8 mouse cellular contexts compared by ENCODE assay signal in genomic region chr12:67222221-67223025, GRCm38 (mm10). TPM values are rescaled to one million over a fixed set of nuclear protein-coding genes. Genes with fewer than 3 reads are reported as not detected.
DNase-seq lines count a peak whose midpoint lies in the region; ATAC-seq and TF ChIP-seq lines count a peak whose summit lies in the region.

Gene Mdga2, minus strand, starts transcription at chr12:67222549.

- H3K36me3 ChIP-seq in E14TG2a.4 (ENCODE audit: insufficient read depth, low read length): no peaks in the 10 kb centered on the region
- H3K36me3 ChIP-seq in heart, embryonic 14.5 days (ENCODE audit: control insufficient read depth, insufficient read depth, low read length): no peaks in the 10 kb centered on the region
- no peaks in the 10 kb centered on the region for H3K36me3 ChIP-seq in stomach, embryonic 15.5 days

- peak; percentile 4 for DNase-seq in WW6 (ENCODE audit: low read depth, low spot score)
- DNase-seq in embryo, embryonic 9.5 days (ENCODE audit: extremely low spot score): peak; percentile 67
- DNase-seq in layer of hippocampus, adult 9-11 months: peak; percentile 74
- DNase-seq in spleen, postnatal 36 days (ENCODE audit: low spot score in 2 of 2): no peak

- H3K9me3 ChIP-seq in E14TG2a.4 (ENCODE audit: low read length): no peaks in the 10 kb centered on the region
- H3K9me3 ChIP-seq in heart, embryonic 14.5 days (ENCODE audit: control insufficient read depth, low read length): no peaks in the 10 kb centered on the region
- H3K9me3 ChIP-seq in stomach, embryonic 15.5 days: no peaks in the 10 kb centered on the region

- peak within 1 kb of the TSS; percentile 99 for H3K4me2 ChIP-seq in heart, embryonic 14.5 days (ENCODE audit: low read length)
- H3K4me2 ChIP-seq in stomach, embryonic 15.5 days: peak within 1 kb of the TSS; percentile 96

- peak within 1 kb of the TSS; percentile 79 for H3K4me3 ChIP-seq in E14TG2a.4 (replicated peaks; ENCODE audit: low read length)
- H3K4me3 ChIP-seq in heart, embryonic 14.5 days (ENCODE audit: control insufficient read depth in 1 of 2, insufficient read depth in 1 of 2, low read depth in 1 of 2, low read length in 2 of 2): peak within 1 kb of the TSS; percentile 51 to 57
- H3K4me3 ChIP-seq in stomach, embryonic 15.5 days (replicated peaks): peak within 1 kb of the TSS; percentile 55

- ATAC-seq in heart, embryonic 14.5 days (ENCODE audit: insufficient number of reproducible peaks, insufficient read depth, low FRiP score, low read depth): peak; percentile 32; the same call in 1 of the 2 replicates
- ATAC-seq in megakaryocyte progenitor cell, adult 5-6 weeks (replicated peaks; ENCODE audit: poor library complexity): peak; percentile 43; the same call in 1 of the 2 replicates
- peak; percentile 61 for ATAC-seq in stomach, embryonic 15.5 days (ENCODE audit: insufficient read depth, low FRiP score, low read depth)

- no peak within 1 kb of the TSS for H3K27ac ChIP-seq in heart, embryonic 14.5 days (replicated peaks in 1 of 2; ENCODE audit: control insufficient read depth in 1 of 2, insufficient read depth in 1 of 2, low read depth in 2 of 2, low read length in 2 of 2)
- H3K27ac ChIP-seq in stomach, embryonic 15.5 days: no peak within 1 kb of the TSS

- peaks cover 69% of the 10 kb centered on the region for H3K27me3 ChIP-seq in E14TG2a.4 (ENCODE audit: insufficient read depth, low read length)
- peaks cover 51% of the 10 kb centered on the region for H3K27me3 ChIP-seq in heart, embryonic 14.5 days (ENCODE audit: control insufficient read depth, insufficient read depth, low read length)
- peaks cover 21% of the 10 kb centered on the region; the same call in 1 of the 2 replicates for H3K27me3 ChIP-seq in stomach, embryonic 15.5 days (replicated peaks)

- TF ChIP-seq CTCF in E14TG2a.4 (conservative IDR thresholded peaks at IDR 0.05; ENCODE audit: low read length): no peak

- under 1% methylated on average over 60 of the region's 61 CpGs for WGBS in heart, embryonic 14.5 days
- WGBS in stomach, embryonic 15.5 days: under 1% methylated on average over 60 of the region's 61 CpGs

- peaks cover 10% of the 10 kb centered on the region for H3K4me1 ChIP-seq in E14TG2a.4 (replicated peaks; ENCODE audit: low read depth, low read length)
- peaks cover 4 to 12% of the 10 kb centered on the region in 2 experiments; a peak in 3 of 4 replicates for H3K4me1 ChIP-seq in heart, embryonic 14.5 days (ENCODE audit: control insufficient read depth in 2 of 2, insufficient read depth in 2 of 2, low read length in 2 of 2)
- peaks cover 10% of the 10 kb centered on the region for H3K4me1 ChIP-seq in stomach, embryonic 15.5 days

- H3K9ac ChIP-seq in heart, embryonic 14.5 days (ENCODE audit: low read length): peak within 1 kb of the TSS; percentile 55
- H3K9ac ChIP-seq in stomach, embryonic 15.5 days: peak within 1 kb of the TSS; percentile 2; the same call in 1 of the 2 replicates

RNA-seq across cellular contexts. Expression of gene Mdga2, which starts in this region (rescaled TPM):
- 0.34 and 0.59 TPM in 2 replicates for polyA plus RNA-seq in heart, embryonic 14.5 days (2014; fragmentation: Nextera tagmentation; extraction: Ambion mirVana)
- not detected in 2 replicates for total RNA-seq in megakaryocyte progenitor cell, adult 5-6 weeks (2015)
- total RNA-seq in megakaryocyte progenitor cell, adult 5-6 weeks (2017): not detected in 2 replicates
- polyA plus RNA-seq in stomach, embryonic 15.5 days (2015; fragmentation: Nextera tagmentation; extraction: Ambion mirVana): 1.2 and 1.3 TPM in 2 replicates

Comparison
In these comparisons a context has a peak if more than half of its experiments do, and no peak if none do; other contexts are left out.
1. Peak in ATAC-seq, H3K4me3 ChIP-seq, H3K9ac ChIP-seq and H3K4me2 ChIP-seq in heart, embryonic 14.5 days; RNA of the gene not detected or under 1 TPM.
2. Peak in ATAC-seq in megakaryocyte progenitor cell, adult 5-6 weeks; RNA of the gene not detected or under 1 TPM.
3. DNase-seq: peak in WW6 (single experiment), embryo, embryonic 9.5 days (single experiment) and layer of hippocampus, adult 9-11 months (single experiment); none in spleen, postnatal 36 days (0 of 2).
4. Peak in every context shown above with its lines, with median percentiles within 50 percentile points of each other: H3K4me3 ChIP-seq and ATAC-seq.